Mouse (Mus musculus) forebrain, embryonic 11.5 days (tissue): ENCODE measurements at regions not wholly inside any gene's neighbourhood (a gene's known extent, or its start where the extent isn't known, plus 50 kb on each side); places are given as distances from the start of the nearest gene placed in this dataset.

Experiments used
- ATAC-seq: fragments of 200-750 bp; cut with Nextera tagmentation; replicated peaks from 2 replicates; pipeline ENCODE4 v1.8.0; 2017; ENCODE audit warnings: moderate TSS enrichment; ENCODE audit not compliant: low FRiP score
- DNase-seq: peaks from one replicate; pipeline ENCODE4 v3.0.0-alpha.2; 2017; ENCODE audit warnings: low spot score
- H3K27ac ChIP-seq: fragments of 300-500 bp; sonication (generic); 2 replicates; pipeline ENCODE4 v1.5.1; 2014; ENCODE audit warnings: low read depth, low read length
- H3K27me3 ChIP-seq: fragments of 300-500 bp; sonication (generic); 2 replicates; pipeline ENCODE4 v1.6.1; 2014; ENCODE audit warnings: mild to moderate bottlenecking, low read length, mixed read lengths; ENCODE audit not compliant: control insufficient read depth, insufficient read depth
- H3K36me3 ChIP-seq: fragments of 300-500 bp; sonication (generic); 2 replicates; pipeline ENCODE4 v1.6.1; 2014; ENCODE audit warnings: mild to moderate bottlenecking, low read length, moderate library complexity, mixed read lengths; ENCODE audit not compliant: control insufficient read depth, insufficient read depth
- H3K4me1 ChIP-seq: fragments of 300-500 bp; sonication (generic); replicated peaks from 2 replicates; pipeline ENCODE4 v1.6.1; 2014; ENCODE audit warnings: low read length, mixed read lengths; ENCODE audit not compliant: control insufficient read depth, insufficient read depth
- H3K4me2 ChIP-seq: fragments of 300-500 bp; sonication (generic); 2 replicates; pipeline ENCODE4 v1.6.1; 2014; ENCODE audit warnings: low read depth, mild to moderate bottlenecking, low read length, moderate library complexity, mixed read lengths; ENCODE audit not compliant: severe bottlenecking
- H3K4me3 ChIP-seq: fragments of 300-500 bp; sonication (generic); 2 replicates; pipeline ENCODE4 v1.5.1; 2014; ENCODE audit warnings: low read depth, low read length
- H3K9ac ChIP-seq: fragments of 300-500 bp; sonication (generic); 2 replicates; pipeline ENCODE4 v1.6.1; 2014; ENCODE audit warnings: low read length
- H3K9me3 ChIP-seq: fragments of 300-500 bp; sonication (generic); 2 replicates; pipeline ENCODE4 v1.6.1; 2016; ENCODE audit warnings: low read length, mixed read lengths; ENCODE audit not compliant: control insufficient read depth
- WGBS: fragments of 180-500 bp; shearing (Covaris S2); extraction: QIAGEN DNeasy Blood & Tissue Kit; methylation state at CpG from one replicate; pipeline ENCODE4 v1.1.7; 2014; 5-methylcytosine and 5-hydroxymethylcytosine counted together

- Histone ChIP-seq H3K27ac (no peak overlapping the region), H3K4me1 (no peaks in the 10 kb centered on the region), H3K27me3 (no peaks in the 10 kb centered on the region), H3K36me3 (no peaks in the 10 kb centered on the region), H3K9me3 (no peaks in the 10 kb centered on the region), H3K4me3 (no peak overlapping the region), H3K4me2 (no peak overlapping the region), H3K9ac (no peak overlapping the region)
- DNase-seq: no peak
- ATAC-seq: no peak
- 90% methylated on average over 6 of the region's 6 CpGs for WGBS
These were observed 196.3 kb upstream of the Maf start for GRCm38 (mm10) chr8:115903853-115904420.

GRCm38 (mm10) chr8:115897521-115898178, 190.1 kb upstream of the Maf start:
- H3K4me3 ChIP-seq: no peak overlapping the region
- no peaks in the 10 kb centered on the region for H3K9me3 ChIP-seq
- 90% methylated on average over 6 of the region's 6 CpGs for WGBS
- H3K4me1 ChIP-seq: no peaks in the 10 kb centered on the region
- no peak for ATAC-seq
- no peak overlapping the region for H3K27ac ChIP-seq
- DNase-seq: no peak
- H3K27me3 ChIP-seq: no peaks in the 10 kb centered on the region
- no peak overlapping the region for H3K9ac ChIP-seq
- H3K4me2 ChIP-seq: no peak overlapping the region
- H3K36me3 ChIP-seq: no peaks in the 10 kb centered on the region

DNA sequence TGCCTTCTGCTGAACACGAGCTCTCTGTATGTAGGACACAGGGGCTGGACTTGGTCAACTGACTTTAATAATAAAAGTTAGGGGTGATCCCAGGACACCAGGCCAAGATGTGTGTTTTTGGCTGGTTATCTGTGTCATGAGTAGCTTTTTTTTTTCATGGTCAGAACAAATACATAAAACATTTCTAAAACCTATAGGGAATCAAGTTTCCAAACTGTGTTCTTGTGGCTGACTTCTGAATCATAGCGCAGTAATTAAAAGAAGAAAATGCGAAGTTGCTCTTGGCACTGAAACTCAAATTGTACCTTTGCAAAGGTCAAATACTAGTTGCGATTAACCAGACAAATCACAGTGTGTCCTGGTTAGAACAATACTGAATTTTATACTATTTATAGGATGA, 189.5 kb upstream of the Maf start:
- H3K9ac ChIP-seq: no peak overlapping the region
- H3K4me3 ChIP-seq: no peak overlapping the region
- DNase-seq (no peak), ATAC-seq (no peak)
- no peaks in the 10 kb centered on the region for H3K9me3 ChIP-seq
- no peak overlapping the region for H3K27ac ChIP-seq
- no peaks in the 10 kb centered on the region for H3K36me3 ChIP-seq
- H3K4me1 ChIP-seq: no peaks in the 10 kb centered on the region
- WGBS: 85% methylated on average over 4 of the region's 4 CpGs
- H3K4me2 ChIP-seq: no peak overlapping the region
- H3K27me3 ChIP-seq: no peaks in the 10 kb centered on the region

- Histone ChIP-seq H3K4me2 (no peak overlapping the region), H3K27ac (no peak overlapping the region), H3K4me3 (no peak overlapping the region), H3K4me1 (no peaks in the 10 kb centered on the region), H3K9ac (no peak overlapping the region), H3K36me3 (no peaks in the 10 kb centered on the region), H3K9me3 (no peaks in the 10 kb centered on the region), H3K27me3 (no peaks in the 10 kb centered on the region)
- DNase-seq: no peak
- 78% methylated on average over 4 of the region's 4 CpGs for WGBS
- no peak for ATAC-seq
These were observed 188.5 kb upstream of the Maf start for GRCm38 (mm10) chr8:115896066-115896465.

- Histone ChIP-seq H3K4me3 (no peak overlapping the region), H3K9me3 (no peaks in the 10 kb centered on the region), H3K4me1 (no peaks in the 10 kb centered on the region), H3K27ac (no peak overlapping the region), H3K27me3 (no peaks in the 10 kb centered on the region), H3K36me3 (no peaks in the 10 kb centered on the region), H3K9ac (no peak overlapping the region), H3K4me2 (no peak overlapping the region)
- ATAC-seq (no peak), DNase-seq (no peak)
- WGBS: 86% methylated on average over 4 of the region's 4 CpGs
These were observed 180.7 kb upstream of the Maf start for GRCm38 (mm10) chr8:115888278-115888677.

DNA sequence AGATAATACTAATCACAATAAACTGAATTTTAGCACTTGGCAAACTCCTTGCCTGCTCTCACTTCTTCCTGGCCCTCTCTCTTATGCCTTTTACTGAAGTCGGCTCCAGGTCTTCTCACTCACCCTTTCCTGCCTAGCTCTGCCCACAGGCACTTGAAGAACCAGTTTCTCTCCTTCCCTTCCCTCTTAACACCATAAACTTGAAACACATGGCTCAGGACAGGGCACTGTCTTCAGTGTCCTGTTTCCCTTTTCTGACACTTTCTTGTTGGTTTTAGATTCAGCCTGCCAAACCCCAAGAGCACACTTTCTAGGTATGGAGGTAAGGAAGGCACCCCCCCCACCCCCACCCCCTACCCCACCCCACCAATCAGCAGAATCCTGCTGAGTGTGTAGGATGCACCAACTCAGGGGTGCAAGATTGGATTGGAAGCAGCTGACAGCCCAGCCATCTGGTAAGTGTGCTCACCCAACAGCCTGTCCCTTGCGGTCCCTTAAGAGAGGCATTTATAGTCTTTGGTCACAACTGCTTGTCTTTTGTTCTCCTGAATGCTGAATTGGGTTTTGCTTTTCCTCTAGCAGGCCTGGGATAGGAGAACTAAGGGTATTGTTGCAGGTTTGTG, 177.6 kb upstream of the Maf start:
- H3K4me1 ChIP-seq: no peaks in the 10 kb centered on the region
- no peaks in the 10 kb centered on the region for H3K36me3 ChIP-seq
- H3K27me3 ChIP-seq: no peaks in the 10 kb centered on the region
- ATAC-seq (no peak), DNase-seq (no peak)
- 76% methylated on average over 2 of the region's 2 CpGs for WGBS
- no peak overlapping the region for H3K4me3 ChIP-seq
- no peaks in the 10 kb centered on the region for H3K9me3 ChIP-seq
- H3K4me2 ChIP-seq: no peak overlapping the region
- no peak overlapping the region for H3K27ac ChIP-seq
- H3K9ac ChIP-seq: no peak overlapping the region

DNA sequence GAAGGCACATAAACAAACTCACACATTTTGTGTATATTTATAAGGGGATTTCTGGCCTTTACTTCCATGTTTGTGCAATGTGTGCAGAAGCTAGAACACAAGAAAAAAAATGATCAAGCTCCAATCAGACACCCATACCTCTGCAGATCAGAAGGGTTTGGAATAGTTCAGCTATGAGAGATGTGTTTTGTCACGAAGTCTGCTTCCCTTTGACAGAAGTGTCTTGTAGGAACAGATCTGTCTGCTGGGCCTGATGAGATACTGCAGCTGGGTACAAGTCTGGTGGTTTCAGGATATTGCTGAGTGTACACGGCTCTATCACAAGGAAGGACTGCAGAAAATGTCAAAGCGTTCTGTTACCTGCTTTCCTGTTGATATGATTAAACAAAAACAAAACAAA, 176.2 kb upstream of the Maf start:
- no peak overlapping the region for H3K4me3 ChIP-seq
- DNase-seq: no peak
- WGBS: 87% methylated on average over 3 of the region's 3 CpGs

GRCm38 (mm10) chr8:115881881-115882280, 174.3 kb upstream of the Maf start:
- no peaks in the 10 kb centered on the region for H3K36me3 ChIP-seq
- WGBS: 88% methylated on average over 8 of the region's 8 CpGs
- H3K27me3 ChIP-seq: no peaks in the 10 kb centered on the region
- H3K4me3 ChIP-seq: no peak overlapping the region
- DNase-seq (no peak), ATAC-seq (no peak)
- H3K27ac ChIP-seq: no peak overlapping the region
- H3K4me2 ChIP-seq: no peak overlapping the region
- H3K4me1 ChIP-seq: no peaks in the 10 kb centered on the region
- no peaks in the 10 kb centered on the region for H3K9me3 ChIP-seq
- no peak overlapping the region for H3K9ac ChIP-seq

More for the DNA sequence above, 176.2 kb upstream of the Maf start:
- Histone ChIP-seq H3K36me3 (no peaks in the 10 kb centered on the region), H3K4me2 (no peak overlapping the region), H3K9me3 (no peaks in the 10 kb centered on the region), H3K9ac (no peak overlapping the region), H3K27ac (no peak overlapping the region), H3K27me3 (no peaks in the 10 kb centered on the region), H3K4me1 (no peaks in the 10 kb centered on the region)
- no peak for ATAC-seq

DNA sequence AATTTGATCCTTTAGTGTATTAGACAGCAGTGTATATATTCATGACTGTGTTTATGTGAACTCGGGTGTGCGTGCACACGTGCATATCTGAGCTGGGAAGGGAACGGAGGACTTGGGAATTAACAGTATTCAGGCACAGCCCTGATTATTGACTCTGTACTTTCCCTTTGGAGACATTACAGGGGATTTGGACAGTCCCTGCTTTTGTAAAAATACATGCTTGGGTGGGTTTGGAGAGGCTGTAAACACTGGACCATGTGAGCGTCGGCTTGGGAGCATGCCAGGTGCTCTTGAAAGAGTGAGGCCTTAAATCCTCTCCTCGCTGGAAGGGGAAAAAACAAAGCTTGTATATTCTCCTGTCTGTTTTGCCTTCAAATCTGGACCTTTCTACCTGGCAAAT, 167.2 kb upstream of the Maf start:
- Histone ChIP-seq H3K9me3 (no peaks in the 10 kb centered on the region), H3K9ac (no peak overlapping the region), H3K4me3 (no peak overlapping the region), H3K4me1 (no peaks in the 10 kb centered on the region), H3K36me3 (no peaks in the 10 kb centered on the region), H3K27me3 (no peaks in the 10 kb centered on the region), H3K27ac (no peak overlapping the region), H3K4me2 (no peak overlapping the region)
- 65% methylated on average over 7 of the region's 7 CpGs for WGBS
- ATAC-seq: no peak
- DNase-seq: no peak
